Mouse (Mus musculus) myocyte (in vitro differentiated cells): ENCODE data around the gene Nop9. TPM values are rescaled to one million over a fixed set of nuclear protein-coding genes. Genes with fewer than 3 reads are reported as not detected.
A peak's percentile ranks its signal among the peaks of the same experiment; 100 is the strongest.

ENCODE experiments used
- H3K27me3 ChIP-seq: one replicate; pipeline ENCODE4 v1.6.1; 2011; ENCODE audit not compliant: control insufficient read depth, insufficient read depth, insufficient read length
- H3K36me3 ChIP-seq: one replicate; pipeline ENCODE4 v1.6.1; 2011; ENCODE audit not compliant: control insufficient read depth, insufficient read depth
- H3K4me2 ChIP-seq: one replicate; pipeline ENCODE4 v1.6.1; 2011; ENCODE audit warnings: low read depth, control low read depth
- H3K4me3 ChIP-seq: one replicate; pipeline ENCODE4 v1.5.1; 2011; ENCODE audit warnings: mild to moderate bottlenecking, control low read depth, moderate library complexity
- H3K79me2 ChIP-seq: one replicate; pipeline ENCODE4 v1.6.1; 2011; ENCODE audit not compliant: control insufficient read depth, insufficient read depth
- H3ac ChIP-seq: one replicate; pipeline ENCODE4 v1.6.1; 2011; ENCODE audit not compliant: control insufficient read depth, insufficient read length
- CEBPB ChIP-seq: IDR thresholded peaks from 2 replicates; pipeline ENCODE4 v1.6.1; 2011; ENCODE audit warnings: mild to moderate bottlenecking, moderate library complexity; ENCODE audit not compliant: poor library complexity, insufficient read depth, severe bottlenecking
- E2F4 ChIP-seq: IDR thresholded peaks from one replicate; pipeline ENCODE4 v1.6.1; 2011; ENCODE audit warnings: mild to moderate bottlenecking, control low read depth, moderate library complexity; ENCODE audit not compliant: insufficient read depth
- MAX ChIP-seq: IDR thresholded peaks from one replicate; pipeline ENCODE4 v1.6.1; 2011; ENCODE audit warnings: low read depth, mild to moderate bottlenecking, control low read depth
- MYOD1 ChIP-seq, 3 experiments: IDR thresholded peaks; one replicate each; pipeline ENCODE4 v1.6.1; 2011; ENCODE audit warnings: control low read depth in 2 of 3, low read depth in 2 of 3, mild to moderate bottlenecking in 2 of 3, moderate library complexity in 1 of 3; ENCODE audit not compliant: insufficient read length in 2 of 3, control insufficient read depth in 1 of 3
- MYOG ChIP-seq, 3 experiments: IDR thresholded peaks; one replicate each; pipeline ENCODE4 v1.6.1; 2011; ENCODE audit warnings: control low read depth in 2 of 3, low read depth in 2 of 3, mild to moderate bottlenecking in 2 of 3; ENCODE audit not compliant: insufficient read length in 2 of 3, control insufficient read depth in 1 of 3, insufficient read depth in 1 of 3
- POLR2A ChIP-seq: IDR thresholded peaks from one replicate; pipeline ENCODE4 v1.6.1; 2011; ENCODE audit warnings: low read depth, mild to moderate bottlenecking, control low read depth, moderate library complexity; ENCODE audit not compliant: insufficient read length
- POLR2AphosphoS2 ChIP-seq: IDR thresholded peaks from one replicate; pipeline ENCODE4 v1.6.1; 2011; ENCODE audit warnings: low read depth, control low read depth; ENCODE audit not compliant: insufficient read length
- REST ChIP-seq: IDR thresholded peaks from one replicate; pipeline ENCODE4 v1.6.1; 2011; ENCODE audit warnings: mild to moderate bottlenecking, control low read depth, moderate library complexity; ENCODE audit not compliant: insufficient read depth, insufficient read length
- SRF ChIP-seq: IDR thresholded peaks from one replicate; pipeline ENCODE4 v1.6.1; 2011; ENCODE audit warnings: low read depth; ENCODE audit not compliant: control insufficient read depth, insufficient read length
- TCF12 ChIP-seq: IDR thresholded peaks from one replicate; pipeline ENCODE4 v1.6.1; 2011; ENCODE audit warnings: mild to moderate bottlenecking, control low read depth; ENCODE audit not compliant: poor library complexity, insufficient read depth, severe bottlenecking
- TCF3 ChIP-seq: IDR thresholded peaks from one replicate; pipeline ENCODE4 v1.6.1; 2011; ENCODE audit warnings: low read depth, control low read depth; ENCODE audit not compliant: insufficient read length
- USF1 ChIP-seq: IDR thresholded peaks from one replicate; pipeline ENCODE4 v1.6.1; 2011; ENCODE audit warnings: low read depth, mild to moderate bottlenecking, control low read depth, moderate library complexity
- polyA plus RNA-seq: library from polyadenylated mRNA; unstranded; fragments of >200 nt; fragmentation: generic; extraction: Trizol; gene quantifications from one replicate; pipeline ENCODE4 v1.2.1, GENCODE M21; 2012; ENCODE audit warnings: missing spikeins

Nop9 gene
- polyA plus RNA-seq, 1 experiment: 24.9 TPM

DNA sequence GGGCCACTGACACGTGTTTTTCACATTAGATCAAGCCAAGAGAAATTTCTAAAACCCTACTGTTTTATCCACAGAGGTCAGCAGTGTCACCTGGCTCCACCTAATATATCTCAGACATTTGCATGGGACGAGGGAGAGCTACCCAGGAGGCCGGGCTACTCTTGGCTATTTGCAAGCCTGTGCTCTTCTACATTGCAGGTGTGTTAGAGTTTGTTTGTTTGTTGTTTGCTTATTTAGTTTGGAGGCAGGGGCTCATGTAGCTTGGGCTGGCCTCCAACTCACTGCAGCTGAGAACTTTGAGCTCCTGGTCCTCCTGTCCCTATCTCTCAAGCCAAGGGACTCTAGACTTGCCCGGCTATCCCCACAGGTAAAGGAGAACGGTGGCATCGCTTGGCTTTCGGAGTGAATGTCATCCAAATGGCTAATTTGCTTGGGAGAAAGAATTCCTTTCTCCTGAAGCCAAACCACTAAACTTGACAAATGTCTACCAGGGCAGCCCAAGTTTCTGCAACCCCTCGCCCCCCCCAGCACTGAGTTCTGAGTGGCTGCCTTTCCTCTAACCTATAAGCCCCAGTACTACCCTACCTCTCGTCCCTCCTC, 37.0 kb downstream of the Nop9 start:
- TF ChIP-seq CEBPB (no peak), E2F4 (no peak), POLR2A (no peak), SRF (no peak), MYOG (IDR thresholded peaks at IDR 0.05; ENCODE audit: control insufficient read depth in 1 of 3, insufficient read depth in 1 of 3, insufficient read length in 2 of 3, low read depth in 2 of 3) (no peak), TCF3 (no peak), MAX (no peak), POLR2AphosphoS2 (no peak), USF1 (no peak), REST (no peak), TCF12 (no peak), MYOD1 (IDR thresholded peaks at IDR 0.05; ENCODE audit: control insufficient read depth in 1 of 3, insufficient read length in 2 of 3, low read depth in 2 of 3) (no peak)
- H3K27me3 ChIP-seq: peaks cover 9% of the 10 kb centered on the region

DNA sequence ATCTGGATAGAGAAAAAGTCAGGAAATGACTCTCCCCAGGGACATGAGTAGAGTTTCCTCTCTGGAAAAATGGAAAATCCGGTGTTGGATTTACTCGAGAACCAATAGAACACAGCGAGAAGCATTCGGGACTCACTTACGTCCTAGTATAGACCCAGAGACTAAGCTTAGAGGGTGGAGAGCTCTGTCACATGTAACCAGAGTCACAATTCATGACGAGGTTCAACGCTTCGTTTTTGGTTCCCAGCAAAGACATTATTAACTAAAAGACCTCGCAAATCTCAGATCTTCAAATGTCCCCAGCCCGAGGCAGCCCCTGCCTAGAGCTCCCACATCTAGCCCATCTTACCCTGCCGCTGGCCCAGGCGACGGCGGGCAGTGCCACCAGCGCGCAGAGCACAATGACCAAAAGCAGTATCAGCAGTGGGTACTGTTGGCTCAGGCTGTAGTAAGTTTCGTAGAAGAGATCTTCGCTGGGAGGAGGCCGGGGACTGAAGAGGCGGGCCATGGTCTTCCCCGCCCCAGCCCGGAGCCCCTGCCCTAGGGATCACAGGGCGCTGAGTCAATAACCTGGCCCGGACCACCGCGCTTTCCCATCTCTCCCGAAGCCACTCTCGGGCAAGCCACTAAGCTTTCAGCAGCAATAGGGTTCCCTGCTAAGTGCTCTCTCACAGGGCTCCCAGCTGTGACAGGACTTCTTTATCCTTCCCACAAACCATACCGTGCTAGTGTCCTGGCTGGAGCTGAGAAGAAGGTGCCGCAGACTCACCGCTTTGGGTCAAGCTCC, 37.9 kb downstream of the Nop9 start:
- TF ChIP-seq CEBPB (no peak), USF1 (no peak), MAX (no peak), REST (no peak), E2F4 (no peak), SRF (no peak), TCF12 (no peak)
- Histone ChIP-seq H3K4me2 (peak overlapping the region; percentile 56), H3K4me3 (no peak overlapping the region), H3K36me3 (no peaks in the 10 kb centered on the region), H3ac (no peak overlapping the region), H3K27me3 (peaks cover 9% of the 10 kb centered on the region), H3K79me2 (no peaks in the 10 kb centered on the region)

More for the DNA sequence above, 37.0 kb downstream of the Nop9 start:
- Histone ChIP-seq H3K36me3 (no peaks in the 10 kb centered on the region), H3K4me3 (no peak overlapping the region), H3K4me2 (peak overlapping the region; percentile 56), H3ac (no peak overlapping the region), H3K79me2 (no peaks in the 10 kb centered on the region)

DNA sequence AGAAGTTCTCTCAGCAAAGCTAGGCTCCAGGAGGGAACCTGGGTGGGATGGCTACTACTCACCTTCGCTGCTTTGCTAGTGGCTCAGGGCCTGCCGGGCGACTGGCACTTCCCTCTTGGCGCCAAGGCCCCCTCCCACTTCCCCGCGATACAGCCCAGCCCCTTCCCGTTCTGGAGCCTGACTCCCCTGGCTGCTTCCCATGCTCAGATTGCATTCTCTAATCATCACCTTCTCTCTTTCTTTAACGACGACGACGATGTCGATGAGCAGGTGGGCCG, 38.4 kb downstream of the Nop9 start, which contains the start of gene Adcy4:
TSS of gene Adcy4 (minus strand) at position 138 of the 278 bp plus-strand sequence.
- Histone ChIP-seq H3K36me3 (no peaks in the 10 kb centered on the region), H3K4me2 (peak within 1 kb of the TSS; percentile 56), H3ac (no peak within 1 kb of the TSS), H3K79me2 (no peaks in the 10 kb centered on the region), H3K4me3 (no peak within 1 kb of the TSS), H3K27me3 (peaks cover 9% of the 10 kb centered on the region)
- TF ChIP-seq SRF: no peak
- TF ChIP-seq TCF12: no peak
- TF ChIP-seq REST: no peak
- no peak for TF ChIP-seq USF1
- TF ChIP-seq TCF3: no peak
- TF ChIP-seq MYOG (IDR thresholded peaks at IDR 0.05; ENCODE audit: control insufficient read depth in 1 of 3, insufficient read depth in 1 of 3, insufficient read length in 2 of 3, low read depth in 2 of 3): no peak
- no peak for TF ChIP-seq POLR2AphosphoS2
- no peak for TF ChIP-seq MYOD1 (IDR thresholded peaks at IDR 0.05; ENCODE audit: control insufficient read depth in 1 of 3, insufficient read length in 2 of 3, low read depth in 2 of 3)
- no peak for TF ChIP-seq CEBPB
- no peak for TF ChIP-seq POLR2A
- TF ChIP-seq MAX: no peak
- no peak for TF ChIP-seq E2F4

DNA sequence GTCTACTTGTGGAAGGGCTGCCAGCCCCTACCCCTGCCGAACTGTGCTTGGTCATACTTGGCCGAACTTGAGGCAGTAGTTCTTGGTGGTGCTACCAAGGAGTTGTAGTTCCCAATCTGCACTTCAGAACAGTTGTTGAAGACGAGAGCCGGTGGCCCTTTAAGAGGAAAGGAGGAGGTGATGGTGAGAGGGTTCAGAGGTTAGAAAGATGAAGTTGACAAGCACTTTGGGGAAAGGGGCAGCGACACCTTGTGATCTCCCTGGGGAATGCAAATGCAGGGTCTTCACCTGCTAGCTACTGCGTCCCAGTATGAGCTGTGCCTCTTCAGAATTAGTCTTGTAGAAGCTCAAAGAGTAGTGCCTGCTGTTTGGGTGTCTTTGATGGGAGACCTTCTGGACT, 39.7 kb downstream of the Nop9 start:
- Histone ChIP-seq H3ac (no peak overlapping the region), H3K27me3 (peaks cover 9% of the 10 kb centered on the region), H3K4me2 (no peak overlapping the region), H3K4me3 (no peak overlapping the region), H3K36me3 (no peaks in the 10 kb centered on the region), H3K79me2 (no peaks in the 10 kb centered on the region)
- TF ChIP-seq SRF (no peak), TCF12 (no peak), POLR2A (no peak), POLR2AphosphoS2 (no peak), MYOG (IDR thresholded peaks at IDR 0.05; ENCODE audit: control insufficient read depth in 1 of 3, insufficient read depth in 1 of 3, insufficient read length in 2 of 3, low read depth in 2 of 3) (no peak), REST (no peak), TCF3 (no peak), MAX (no peak), E2F4 (no peak), MYOD1 (IDR thresholded peaks at IDR 0.05; ENCODE audit: control insufficient read depth in 1 of 3, insufficient read length in 2 of 3, low read depth in 2 of 3) (no peak), USF1 (no peak)
